Mouse (Mus musculus) induced T-regulatory cell, adult 2 months (primary cell): ENCODE data around the gene Ugt3a1.
"Not testable (repeated sequence)": the region's sequence is repeated elsewhere in the genome, so short reads cannot be mapped to it uniquely, and the experiment has no call there.

Source experiments
- DNase-seq: peaks from one replicate; pipeline ENCODE4 v3.0.0-alpha.2; 2012; ENCODE audit warnings: low read depth

Gene Ugt3a1

GRCm38 (mm10) chr15:9276838-9277295, at the start of gene Ugt3a1:
Gene Ugt3a1, plus strand, starts transcription at chr15:9276888.
- no peak for DNase-seq

DNA sequence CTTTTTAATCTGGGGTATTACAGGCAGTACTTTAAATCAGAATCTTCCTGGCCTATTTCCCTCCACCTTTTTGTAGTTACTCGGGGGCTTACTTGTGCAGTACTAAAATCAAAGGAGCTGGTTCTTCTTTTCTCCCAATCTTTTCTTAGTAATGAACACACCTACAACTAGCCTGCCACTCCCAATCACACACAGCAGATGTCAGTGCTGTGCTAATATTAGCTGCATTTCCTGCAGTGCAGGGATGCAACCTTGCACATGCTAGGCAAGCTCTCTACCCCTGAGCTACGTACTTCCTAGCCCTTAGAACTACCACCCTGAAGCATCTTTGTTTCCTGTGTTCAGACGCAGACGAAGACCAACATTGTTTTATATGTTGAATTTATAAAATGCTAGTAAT, 45.8 kb upstream of the Ugt3a1 start:
- not testable (repeated sequence) for DNase-seq

GRCm38 (mm10) chr15:9246345-9246744, 30.3 kb upstream of the Ugt3a1 start:
- no peak for DNase-seq

DNA sequence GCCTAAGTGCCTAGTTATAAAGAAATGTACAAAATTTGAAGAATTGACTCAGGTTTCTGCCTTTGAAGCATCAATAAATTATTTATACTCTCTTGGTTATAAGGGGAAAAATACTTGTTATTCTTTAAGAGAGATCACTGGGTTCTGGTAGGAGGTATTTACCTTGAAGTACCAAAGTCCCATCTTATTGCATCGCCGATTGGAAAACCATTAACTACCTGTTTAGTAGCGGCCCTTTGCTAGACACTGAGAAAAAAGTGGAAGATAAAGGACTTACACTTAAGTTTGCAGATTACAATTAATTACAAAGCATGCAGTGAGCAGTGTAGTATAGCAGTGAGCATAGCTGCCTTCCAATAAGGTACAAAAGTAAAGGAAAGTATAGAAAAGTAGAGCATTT, 23.8 kb upstream of the Ugt3a1 start:
- no peak for DNase-seq

GRCm38 (mm10) chr15:9260621-9261020, 16.1 kb upstream of the Ugt3a1 start:
- no peak for DNase-seq

- no peak for DNase-seq
These were observed 4.8 kb upstream of the Ugt3a1 start for GRCm38 (mm10) chr15:9271876-9272275.

GRCm38 (mm10) chr15:9279026-9279425, 2.3 kb downstream of the Ugt3a1 start:
- DNase-seq: no peak

DNA sequence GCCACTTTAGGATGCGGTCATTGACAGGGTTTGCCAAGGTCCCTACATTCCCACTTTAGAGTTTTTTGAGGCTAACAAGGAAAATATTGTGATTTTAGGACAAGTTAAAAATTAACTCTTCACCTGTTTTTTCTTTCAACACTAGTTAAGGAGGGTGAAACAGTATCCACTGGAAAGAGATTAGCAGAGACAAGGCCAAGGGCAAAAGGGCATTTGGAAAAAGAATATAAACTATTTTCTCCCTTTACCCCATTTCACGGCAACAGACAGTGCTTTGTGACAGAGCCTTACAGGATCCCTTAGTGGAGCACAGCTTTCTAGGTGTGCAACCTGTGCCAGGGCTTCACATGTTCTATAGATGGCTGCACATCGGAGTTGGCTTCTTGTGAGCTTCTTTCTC, 2.9 kb downstream of the Ugt3a1 start:
- no peak for DNase-seq

DNA sequence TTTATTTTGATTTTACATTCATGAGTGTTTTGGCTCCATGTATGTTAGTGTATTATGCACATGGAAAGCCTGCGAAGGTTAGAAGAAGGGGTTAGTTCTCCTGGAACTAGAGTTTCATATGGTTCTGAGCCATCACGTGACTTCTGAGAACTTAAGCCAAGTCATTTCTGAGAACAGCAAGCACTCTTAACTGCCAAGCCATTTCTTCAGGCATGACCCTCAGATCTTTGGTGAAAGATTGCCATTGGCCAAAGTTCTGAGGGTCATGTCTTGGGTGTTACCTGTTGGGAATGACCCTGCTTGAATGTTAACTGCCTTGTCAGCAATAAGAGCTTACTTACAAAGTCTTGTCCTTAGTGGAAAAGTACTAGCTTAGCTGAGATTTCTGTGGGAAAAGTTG, 6.5 kb downstream of the Ugt3a1 start:
- no peak for DNase-seq

GRCm38 (mm10) chr15:9289660-9290059, 13.0 kb downstream of the Ugt3a1 start:
- DNase-seq: no peak

- no peak for DNase-seq
These were observed 29.4 kb downstream of the Ugt3a1 start for GRCm38 (mm10) chr15:9305978-9306692.

DNA sequence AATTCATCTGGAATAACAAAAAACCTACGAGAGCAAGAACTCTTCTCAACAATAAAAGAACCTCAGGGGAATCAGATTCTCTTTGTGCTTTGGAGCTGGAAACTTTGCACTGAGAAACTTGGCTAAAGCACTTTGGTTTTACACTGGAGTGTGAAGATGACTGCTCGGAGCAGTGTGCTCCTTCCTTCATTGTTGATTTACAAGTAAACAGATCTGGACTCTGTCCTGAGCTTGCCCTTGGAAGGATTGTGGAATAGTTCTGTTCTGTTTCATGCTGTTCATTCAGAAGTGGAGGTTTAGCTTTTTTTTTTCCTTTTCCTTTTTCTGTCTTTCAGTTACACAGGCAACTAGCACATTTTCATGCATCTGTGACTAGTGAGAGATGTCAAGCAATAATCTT, 57.9 kb downstream of the Ugt3a1 start:
- DNase-seq: no peak

GRCm38 (mm10) chr15:9335341-9335740, 58.7 kb downstream of the Ugt3a1 start, which contains the start of gene Ugt3a2:
Gene Ugt3a2, plus strand, starts transcription at chr15:9335550.
- DNase-seq: no peak

- DNase-seq: no peak
These were observed 59.9 kb downstream of the Ugt3a1 start for GRCm38 (mm10) chr15:9336616-9337015.

- DNase-seq: no peak
These were observed 60.3 kb downstream of the Ugt3a1 start for GRCm38 (mm10) chr15:9337021-9337420.

GRCm38 (mm10) chr15:9348739-9349138, 72.1 kb downstream of the Ugt3a1 start:
- no peak for DNase-seq

DNA sequence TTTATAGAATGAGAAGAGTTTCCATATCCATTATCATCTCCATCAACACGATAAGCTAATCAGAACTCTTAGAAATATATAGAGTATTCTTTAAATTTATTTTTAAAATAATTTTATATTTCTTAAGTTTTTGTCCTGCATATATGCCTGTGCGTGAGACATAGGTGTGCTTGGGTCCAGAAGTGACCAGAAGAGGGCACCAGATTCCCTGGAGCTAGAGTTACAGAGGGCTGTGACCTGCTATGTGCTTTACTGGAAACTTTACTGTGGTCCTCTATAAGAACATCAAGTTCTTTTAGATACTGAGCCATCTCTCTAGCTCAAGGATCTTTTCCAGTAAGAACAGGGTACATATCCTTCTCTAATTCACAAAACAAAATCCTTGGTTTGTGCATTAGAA, 86.1 kb downstream of the Ugt3a1 start:
- DNase-seq: peak; percentile 39
